Mouse (Mus musculus) heart, adult 11 months (tissue): ENCODE results near the gene Mapk1.

Source experiments
- DNase-seq: peaks from one replicate; pipeline ENCODE4 v3.0.0; 2022

Gene Mapk1

GRCm38 (mm10) chr16:16983131-16983533, at the start of gene Mapk1:
Gene Mapk1, plus strand, starts transcription at chr16:16983382.
- peak; percentile 100 for DNase-seq

- DNase-seq: peak; percentile 48
Observed at GRCm38 (mm10) chr16:16939543-16939942, 43.6 kb upstream of the Mapk1 start.

- peak; percentile 16 for DNase-seq
Observed at GRCm38 (mm10) chr16:16941078-16941477, 42.1 kb upstream of the Mapk1 start.

GRCm38 (mm10) chr16:16958575-16958974, 24.6 kb upstream of the Mapk1 start:
- DNase-seq: no peak

- DNase-seq: no peak
Observed at GRCm38 (mm10) chr16:16959907-16960306, 23.3 kb upstream of the Mapk1 start.

GRCm38 (mm10) chr16:16965149-16965548, 18.0 kb upstream of the Mapk1 start:
- DNase-seq: no peak

GRCm38 (mm10) chr16:16966290-16966689, 16.9 kb upstream of the Mapk1 start:
- no peak for DNase-seq

GRCm38 (mm10) chr16:16978061-16978460, 5.1 kb upstream of the Mapk1 start:
- DNase-seq: no peak

GRCm38 (mm10) chr16:16978765-16979164, 4.4 kb upstream of the Mapk1 start:
- no peak for DNase-seq

- no peak for DNase-seq
Observed at GRCm38 (mm10) chr16:16982636-16983035, 546 bp upstream of the Mapk1 start.

- peak; percentile 98 for DNase-seq
Observed at GRCm38 (mm10) chr16:16983534-16984422, 596 bp downstream of the Mapk1 start.

- DNase-seq: peak; percentile 9
Observed at GRCm38 (mm10) chr16:16984423-16984941, 1.3 kb downstream of the Mapk1 start.

GRCm38 (mm10) chr16:16987248-16987647, 4.1 kb downstream of the Mapk1 start:
- peak; percentile 48 for DNase-seq

GRCm38 (mm10) chr16:16988842-16989241, 5.7 kb downstream of the Mapk1 start:
- peak; percentile 21 for DNase-seq

- DNase-seq: no peak
Observed at GRCm38 (mm10) chr16:16990021-16990420, 6.8 kb downstream of the Mapk1 start.

- peak; percentile 64 for DNase-seq
Observed at GRCm38 (mm10) chr16:16994426-16995052, 11.4 kb downstream of the Mapk1 start.

- peak; percentile 29 for DNase-seq
Observed at GRCm38 (mm10) chr16:16996121-16996729, 13.0 kb downstream of the Mapk1 start.

GRCm38 (mm10) chr16:17001109-17001508, 17.9 kb downstream of the Mapk1 start:
- DNase-seq: peak; percentile 46

GRCm38 (mm10) chr16:17007070-17007469, 23.9 kb downstream of the Mapk1 start:
- DNase-seq: no peak

- DNase-seq: peak; percentile 77
Observed at GRCm38 (mm10) chr16:17010036-17010435, 26.9 kb downstream of the Mapk1 start.

GRCm38 (mm10) chr16:17012583-17012982, 29.4 kb downstream of the Mapk1 start:
- peak; percentile 79 for DNase-seq

- DNase-seq: peak; percentile 13
Observed at GRCm38 (mm10) chr16:17015111-17015852, 32.1 kb downstream of the Mapk1 start.

GRCm38 (mm10) chr16:17015853-17016230, 32.7 kb downstream of the Mapk1 start:
- DNase-seq: peak; percentile 40
